Mouse (Mus musculus) C2C12 (cell line): ENCODE measurements at regions not wholly inside any gene's neighbourhood (a gene's known extent, or its start where the extent isn't known, plus 50 kb on each side); places are given as distances from the start of the nearest gene placed in this dataset.

Experiments used
- H3K27me3 ChIP-seq: one replicate; pipeline ENCODE4 v1.6.1; 2011; ENCODE audit not compliant: control insufficient read depth, insufficient read depth, insufficient read length
- H3K36me3 ChIP-seq: one replicate; pipeline ENCODE4 v1.6.1; 2011; ENCODE audit not compliant: control insufficient read depth, insufficient read depth
- H3K4me3 ChIP-seq: one replicate; pipeline ENCODE4 v1.5.1; 2011; ENCODE audit warnings: mild to moderate bottlenecking, control low read depth; ENCODE audit not compliant: poor library complexity, insufficient read depth, severe bottlenecking
- H3K79me2 ChIP-seq: one replicate; pipeline ENCODE4 v1.6.1; 2011; ENCODE audit not compliant: control insufficient read depth, insufficient read depth
- H3K79me3 ChIP-seq: one replicate; pipeline ENCODE4 v1.6.1; 2011; ENCODE audit warnings: low read depth, control low read depth
- H3ac ChIP-seq: one replicate; pipeline ENCODE3; 2011; ENCODE audit warnings: low read depth; ENCODE audit not compliant: control insufficient read depth, insufficient read length
- CEBPB ChIP-seq: IDR thresholded peaks from one replicate; pipeline ENCODE4 v1.6.1; 2011; ENCODE audit warnings: low read depth, mild to moderate bottlenecking, control low read depth, moderate library complexity
- CTCF ChIP-seq: IDR thresholded peaks from one replicate; pipeline ENCODE4 v1.5.1; 2011; ENCODE audit not compliant: control insufficient read depth, insufficient read depth, insufficient read length
- FOSL1 ChIP-seq: IDR thresholded peaks from one replicate; pipeline ENCODE4 v1.8.0; 2011; ENCODE audit warnings: mild to moderate bottlenecking, low read length; ENCODE audit not compliant: poor library complexity, insufficient read depth, severe bottlenecking
- MAX ChIP-seq: IDR thresholded peaks from one replicate; pipeline ENCODE4 v1.6.1; 2011; ENCODE audit warnings: mild to moderate bottlenecking, control low read depth
- MYOD1 ChIP-seq: IDR thresholded peaks from one replicate; pipeline ENCODE4 v1.6.1; 2011; ENCODE audit warnings: low read depth; ENCODE audit not compliant: control insufficient read depth, insufficient read length
- MYOG ChIP-seq: IDR thresholded peaks from one replicate; pipeline ENCODE4 v1.6.1; 2011; ENCODE audit not compliant: control insufficient read depth, insufficient read length; ENCODE audit errors: extremely low read depth
- USF1 ChIP-seq: IDR thresholded peaks from one replicate; pipeline ENCODE4 v1.6.1; 2011; ENCODE audit warnings: low read depth, mild to moderate bottlenecking, control low read depth, moderate library complexity

DNA sequence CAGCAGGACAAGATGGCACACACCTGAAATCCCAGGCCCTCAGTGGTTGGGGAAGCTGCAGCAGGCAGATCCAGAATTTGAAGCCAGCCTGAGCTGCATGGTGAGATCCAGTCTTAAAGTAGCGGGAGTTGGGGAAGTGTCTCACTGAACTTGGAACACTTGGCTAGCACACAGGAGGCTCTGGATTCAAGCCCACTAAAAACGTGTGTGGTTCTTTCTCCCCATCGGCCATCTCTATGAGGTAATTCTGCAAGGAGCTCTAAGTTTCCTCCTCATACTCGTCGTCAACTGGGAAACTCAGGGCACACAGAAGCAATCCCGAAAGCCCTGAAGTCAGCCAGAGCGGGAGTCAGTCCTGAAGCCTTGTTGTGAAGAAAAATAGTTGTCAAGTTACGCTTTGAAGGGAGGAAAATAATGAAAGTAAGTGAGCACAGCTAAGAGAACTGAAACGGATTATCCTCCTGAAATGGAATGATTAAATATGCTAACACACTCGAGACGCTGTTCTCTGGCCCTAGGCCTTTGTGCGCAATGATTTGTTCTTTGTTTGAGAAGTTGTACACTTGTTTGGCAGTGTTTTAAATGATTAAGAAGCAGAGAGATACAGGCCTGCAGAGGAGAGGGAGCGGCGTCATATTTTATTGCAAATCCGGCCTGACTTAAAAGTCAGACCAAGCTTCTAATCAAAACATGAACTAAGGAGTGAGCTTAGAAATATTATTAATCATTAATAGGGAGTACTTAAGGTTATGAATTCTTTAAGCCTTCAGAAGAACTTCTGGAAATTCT, 69.0 kb upstream of the Ercc4 start:
- H3K36me3 ChIP-seq: no peaks in the 10 kb centered on the region
- H3K4me3 ChIP-seq: no peak overlapping the region
- H3ac ChIP-seq: no peak overlapping the region
- no peaks in the 10 kb centered on the region for H3K79me2 ChIP-seq
- no peaks in the 10 kb centered on the region for H3K79me3 ChIP-seq
- no peak for TF ChIP-seq USF1
- no peak for TF ChIP-seq MAX
- no peak for TF ChIP-seq MYOD1
- no peak for TF ChIP-seq FOSL1
- TF ChIP-seq MYOG: no peak
- no peak for TF ChIP-seq CTCF
- no peak for TF ChIP-seq CEBPB
- peaks cover 17% of the 10 kb centered on the region for H3K27me3 ChIP-seq

DNA sequence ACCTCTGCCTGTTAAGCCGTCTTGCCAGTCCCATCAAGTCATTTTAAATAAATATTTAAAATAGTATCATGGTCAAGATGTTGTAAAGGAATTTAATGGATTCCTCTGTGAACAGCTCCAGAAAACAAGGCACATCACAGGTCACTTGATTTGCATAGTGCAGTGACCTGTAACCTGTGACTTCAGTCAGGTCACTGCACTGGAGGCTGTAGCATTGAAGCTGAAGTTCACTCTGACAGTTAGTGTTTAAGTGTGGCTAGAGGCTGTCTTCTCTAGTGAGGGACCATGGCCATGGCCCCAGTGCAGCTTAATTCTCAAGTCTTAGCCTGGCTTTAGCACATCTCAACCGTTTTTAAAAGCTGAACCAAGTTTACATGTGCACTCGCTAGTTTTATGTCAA, 68.1 kb upstream of the Ercc4 start:
- TF ChIP-seq USF1: no peak
- TF ChIP-seq MAX: no peak
- TF ChIP-seq MYOD1: no peak
- no peak for TF ChIP-seq CEBPB
- no peak for TF ChIP-seq MYOG
- no peak for TF ChIP-seq FOSL1
- no peak for TF ChIP-seq CTCF
- Histone ChIP-seq H3K36me3 (no peaks in the 10 kb centered on the region), H3K79me3 (no peaks in the 10 kb centered on the region), H3K4me3 (no peak overlapping the region), H3K79me2 (no peaks in the 10 kb centered on the region), H3ac (no peak overlapping the region), H3K27me3 (peaks cover 19% of the 10 kb centered on the region)

DNA sequence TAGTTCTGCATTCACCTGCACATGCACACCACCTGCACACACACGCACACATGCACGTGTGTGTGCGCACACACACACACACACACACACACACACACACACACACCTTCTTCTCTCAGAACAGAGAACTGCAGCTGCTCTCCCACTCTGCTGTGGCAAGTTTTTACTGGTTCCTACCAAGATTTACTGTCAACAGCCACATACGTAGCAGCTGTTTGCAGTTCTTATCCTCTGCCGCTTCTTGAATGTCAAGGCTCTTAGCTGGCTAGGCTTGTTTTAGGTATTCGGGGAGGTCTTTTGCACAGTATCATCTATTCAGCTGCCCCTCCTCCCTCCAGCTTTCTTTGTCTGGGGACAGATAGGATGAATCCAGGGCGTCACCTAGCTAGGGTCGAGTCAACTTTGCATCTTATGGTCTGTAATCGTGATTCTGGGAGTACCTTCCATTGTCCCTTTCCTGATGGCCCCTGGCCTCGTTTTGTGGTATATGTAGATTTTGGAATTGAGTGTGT, 64.3 kb upstream of the Ercc4 start:
- Histone ChIP-seq H3K4me3 (no peak overlapping the region), H3K36me3 (no peaks in the 10 kb centered on the region), H3K79me2 (no peaks in the 10 kb centered on the region), H3ac (no peak overlapping the region), H3K27me3 (peaks cover 22% of the 10 kb centered on the region), H3K79me3 (no peaks in the 10 kb centered on the region)
- TF ChIP-seq CEBPB (no peak), FOSL1 (no peak), MYOG (no peak), USF1 (no peak), CTCF (no peak), MYOD1 (no peak), MAX (no peak)

DNA sequence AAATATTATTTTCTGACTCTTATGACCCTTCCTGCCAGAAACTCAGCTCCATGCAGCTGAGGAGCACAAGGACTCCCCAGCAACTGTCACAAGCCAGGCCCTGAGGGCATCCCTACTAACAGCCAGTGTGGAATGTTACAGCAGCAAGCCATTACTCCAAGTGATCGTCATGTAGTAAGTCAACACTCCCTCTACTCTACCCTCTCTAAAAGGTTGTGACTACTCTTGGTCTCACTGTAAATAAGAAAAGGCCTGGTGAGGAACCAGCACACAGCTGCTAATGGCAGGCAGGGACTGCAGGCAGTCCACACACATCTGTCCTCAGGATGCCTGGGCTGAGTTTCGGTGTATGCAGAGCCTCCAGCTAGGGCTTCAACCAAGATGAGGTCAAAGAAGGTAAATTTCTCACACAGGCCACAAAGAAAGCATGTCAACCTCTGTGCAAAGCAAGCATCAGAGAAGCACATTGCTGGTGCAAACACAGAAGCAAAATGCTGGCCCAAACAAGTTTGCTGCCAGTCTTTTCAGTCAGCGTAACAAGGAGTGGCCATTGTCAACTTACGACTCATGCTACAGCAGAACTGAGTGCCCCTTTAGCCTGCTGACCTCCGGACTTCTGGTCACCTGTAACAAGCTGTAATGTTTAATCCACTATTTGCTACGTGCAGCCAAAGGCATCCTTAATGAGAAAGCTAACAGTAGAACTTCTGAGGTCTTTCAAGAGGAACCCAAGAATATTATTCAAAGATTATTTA, 62.9 kb upstream of the Ercc4 start:
- TF ChIP-seq CTCF: no peak
- no peak for TF ChIP-seq MYOD1
- no peak for TF ChIP-seq USF1
- H3ac ChIP-seq: no peak overlapping the region

DNA sequence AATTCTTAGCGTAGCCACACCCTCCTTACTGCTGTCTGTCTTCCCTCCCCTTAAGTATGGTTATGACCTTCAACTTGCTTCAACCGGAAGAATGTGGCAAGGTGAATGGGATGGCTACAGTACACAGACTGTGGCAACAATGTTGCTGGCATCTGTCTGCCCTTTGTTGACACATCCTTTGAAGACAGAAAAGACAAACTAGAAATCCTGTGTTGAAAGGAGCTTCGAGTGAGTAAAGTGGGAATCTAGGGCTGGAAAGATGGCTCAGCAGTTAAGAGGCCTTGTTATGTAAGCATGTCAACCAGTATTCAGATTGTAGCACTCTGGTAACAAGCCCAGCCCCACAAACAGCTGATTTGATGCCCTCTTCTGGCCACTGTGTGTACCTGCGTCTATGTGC, 60.2 kb upstream of the Ercc4 start:
- no peaks in the 10 kb centered on the region for H3K79me2 ChIP-seq
- no peak overlapping the region for H3ac ChIP-seq
- H3K79me3 ChIP-seq: no peaks in the 10 kb centered on the region
- H3K27me3 ChIP-seq: peaks cover 11% of the 10 kb centered on the region
- H3K4me3 ChIP-seq: no peak overlapping the region
- TF ChIP-seq CEBPB (no peak), FOSL1 (no peak), USF1 (no peak), MAX (no peak), MYOD1 (no peak), MYOG (no peak), CTCF (no peak)
- H3K36me3 ChIP-seq: no peaks in the 10 kb centered on the region

More for the DNA sequence above, 62.9 kb upstream of the Ercc4 start:
- Histone ChIP-seq H3K4me3 (no peak overlapping the region), H3K36me3 (no peaks in the 10 kb centered on the region), H3K79me2 (no peaks in the 10 kb centered on the region), H3K27me3 (peaks cover 18% of the 10 kb centered on the region), H3K79me3 (no peaks in the 10 kb centered on the region)
